Mouse (Mus musculus) limb, embryonic 15.5 days (tissue): ENCODE data around the gene Pdf. TPM values are rescaled to one million over a fixed set of nuclear protein-coding genes. Genes with fewer than 3 reads are reported as not detected.
"Not testable (repeated sequence)": the region's sequence is repeated elsewhere in the genome, so short reads cannot be mapped to it uniquely, and the experiment has no call there.

ENCODE experiments used
- ATAC-seq: fragments of 200-750 bp; cut with Nextera tagmentation; 2 replicates; pipeline ENCODE4 v1.8.0; 2017; ENCODE audit warnings: low read depth, moderate TSS enrichment; ENCODE audit not compliant: insufficient number of reproducible peaks, low FRiP score, low TSS enrichment
- H3K27ac ChIP-seq: fragments of 300-500 bp; sonication (generic); 2 replicates; pipeline ENCODE4 v1.5.1; 2015; ENCODE audit warnings: moderate library complexity, mild to moderate bottlenecking, inconsistent platforms
- H3K27me3 ChIP-seq: fragments of 300-500 bp; sonication (generic); 2 replicates; pipeline ENCODE4 v1.6.1; 2015; ENCODE audit warnings: inconsistent platforms
- H3K36me3 ChIP-seq: fragments of 300-500 bp; sonication (generic); 2 replicates; pipeline ENCODE4 v1.6.1; 2015; ENCODE audit warnings: inconsistent platforms
- H3K4me1 ChIP-seq: fragments of 300-500 bp; sonication (generic); 2 replicates; pipeline ENCODE4 v1.6.1; 2015; ENCODE audit warnings: inconsistent platforms
- H3K4me2 ChIP-seq: fragments of 300-500 bp; sonication (generic); 2 replicates; pipeline ENCODE4 v1.6.1; 2015; ENCODE audit warnings: mild to moderate bottlenecking, inconsistent platforms
- H3K4me3 ChIP-seq: fragments of 300-500 bp; sonication (generic); 2 replicates; pipeline ENCODE4 v1.5.1; 2015; ENCODE audit warnings: mild to moderate bottlenecking, inconsistent platforms
- H3K9ac ChIP-seq: fragments of 300-500 bp; sonication (generic); 2 replicates; pipeline ENCODE4 v1.6.1; 2015; ENCODE audit warnings: inconsistent platforms
- H3K9me3 ChIP-seq: fragments of 300-500 bp; sonication (generic); 2 replicates; pipeline ENCODE4 v1.6.1; 2016; ENCODE audit warnings: inconsistent platforms
- WGBS: fragments of 180-500 bp; shearing (Covaris S2); methylation state at CpG from one replicate; pipeline ENCODE4 v1.1.7; 2015; 5-methylcytosine and 5-hydroxymethylcytosine counted together
- microRNA-seq: library from miRNA; unstranded; fragments of <30 nt; microRNA quantifications from one replicate; pipeline ENCODE4, GENCODE M21; 2016
- polyA plus RNA-seq: library from polyadenylated mRNA; unstranded; fragments of >200 nt; fragmentation: Nextera tagmentation; extraction: Ambion mirVana; gene quantifications from 2 replicates; pipeline ENCODE4 v1.2.1, GENCODE M21; 2015

Gene Pdf
- polyA plus RNA-seq, 1 experiment from 2014 or later: 43.8 TPM

DNA sequence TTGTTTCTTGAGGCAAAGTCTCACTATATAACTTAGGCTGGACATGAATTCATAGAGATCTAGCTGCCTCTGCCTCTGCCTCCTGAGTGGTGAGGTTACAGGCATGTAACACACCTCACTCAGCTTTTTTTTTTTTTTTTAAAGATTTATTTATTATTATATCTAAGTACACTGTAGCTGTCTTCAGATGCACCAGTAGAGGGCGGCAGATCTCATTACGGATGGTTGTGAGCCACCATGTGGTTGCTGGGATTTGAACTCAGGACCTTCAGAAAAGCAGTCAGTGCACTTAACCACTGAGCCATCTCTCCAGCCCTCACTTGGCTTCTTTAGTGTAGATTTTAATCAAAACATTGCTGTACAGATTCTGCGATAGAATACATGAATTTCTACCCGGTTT is 52.1 kb downstream of the Pdf start:
- not testable (repeated sequence) for H3K4me2 ChIP-seq, H3K9me3 ChIP-seq, ATAC-seq, H3K4me1 ChIP-seq, H3K9ac ChIP-seq, H3K27me3 ChIP-seq, H3K4me3 ChIP-seq, H3K27ac ChIP-seq
- H3K36me3 ChIP-seq: peaks cover 35% of the 10 kb centered on the region
- WGBS: 86% methylated on average over 4 of the region's 4 CpGs

Small RNA genes within 50 kb of the gene (microRNA-seq; reads per million reads assigned to microRNA genes)
- 0.82 reads per million for gene Mir7075

Other genes starting within 250 kb of the Pdf start
- 0.42 and 0.76 TPM in 2 replicates for gene Has3, start 178.4 kb downstream of the Pdf start, polyA plus RNA-seq
- 62.5 and 64.0 TPM in 2 replicates for gene Utp4, start 155.0 kb downstream of the Pdf start, polyA plus RNA-seq
- gene Sntb2, start 112.9 kb downstream of the Pdf start, polyA plus RNA-seq: 14.9 and 17.8 TPM in 2 replicates
- 71.3 and 79.3 TPM in 2 replicates for gene Vps4a, start 17.4 kb downstream of the Pdf start, polyA plus RNA-seq
- 37.1 and 39.9 TPM in 2 replicates for gene Cog8, start 8.1 kb upstream of the Pdf start, polyA plus RNA-seq
- gene Nip7, start 8.3 kb upstream of the Pdf start, polyA plus RNA-seq: 82.9 TPM in 2 replicates
- gene Tmed6, start 17.0 kb upstream of the Pdf start, polyA plus RNA-seq: not detected in 2 replicates
- 16.5 and 18.2 TPM in 2 replicates for gene Terf2, start 47.9 kb upstream of the Pdf start, polyA plus RNA-seq
- gene Cyb5b, start 102.0 kb upstream of the Pdf start, polyA plus RNA-seq: 74.5 and 76.8 TPM in 2 replicates
- gene Nfat5, start 244.9 kb upstream of the Pdf start, polyA plus RNA-seq: 17.7 and 22.0 TPM in 2 replicates